Mouse (Mus musculus) midbrain, embryonic 16.5 days (tissue): ENCODE measurements around the gene Nol7. TPM values are rescaled to one million over a fixed set of nuclear protein-coding genes. Genes with fewer than 3 reads are reported as not detected.

Experiments used
- ATAC-seq: fragments of 200-750 bp; cut with Nextera tagmentation; 2 replicates; pipeline ENCODE4 v1.8.0; 2017; ENCODE audit warnings: moderate TSS enrichment
- H3K27ac ChIP-seq: fragments of 300-500 bp; sonication (generic); 2 replicates; pipeline ENCODE4 v1.5.1; 2014; ENCODE audit warnings: mild to moderate bottlenecking, low read length, mixed read lengths
- H3K27me3 ChIP-seq: fragments of 300-500 bp; sonication (generic); 2 replicates; pipeline ENCODE4 v1.6.1; 2014; ENCODE audit warnings: low read depth, low read length, mixed read lengths; ENCODE audit not compliant: control insufficient read depth, insufficient read depth
- H3K36me3 ChIP-seq: fragments of 300-500 bp; sonication (generic); 2 replicates; pipeline ENCODE4 v1.6.1; 2014; ENCODE audit warnings: mild to moderate bottlenecking, low read length, moderate library complexity, mixed read lengths; ENCODE audit not compliant: control insufficient read depth, insufficient read depth
- H3K4me1 ChIP-seq: fragments of 300-500 bp; sonication (generic); 2 replicates; pipeline ENCODE4 v1.6.1; 2014; ENCODE audit warnings: mild to moderate bottlenecking, low read length, mixed read lengths; ENCODE audit not compliant: control insufficient read depth, insufficient read depth
- H3K4me2 ChIP-seq: fragments of 300-500 bp; sonication (generic); 2 replicates; pipeline ENCODE4 v1.6.1; 2014; ENCODE audit warnings: mild to moderate bottlenecking, low read length, mixed read lengths
- H3K4me3 ChIP-seq: fragments of 300-500 bp; sonication (generic); 2 replicates; pipeline ENCODE4 v1.5.1; 2014; ENCODE audit warnings: low read depth, mild to moderate bottlenecking, low read length, moderate library complexity, mixed read lengths
- H3K9ac ChIP-seq: fragments of 300-500 bp; sonication (generic); 2 replicates; pipeline ENCODE4 v1.6.1; 2014; ENCODE audit warnings: low read depth, low read length, mixed read lengths
- H3K9me3 ChIP-seq: fragments of 300-500 bp; sonication (generic); replicated peaks from 2 replicates; pipeline ENCODE4 v1.6.1; 2014; ENCODE audit warnings: mild to moderate bottlenecking, low read length, mixed read lengths; ENCODE audit not compliant: control insufficient read depth, poor library complexity, severe bottlenecking
- WGBS: fragments of 180-500 bp; shearing (Covaris S2); extraction: QIAGEN DNeasy Blood & Tissue Kit; methylation state at CpG from one replicate; pipeline ENCODE4 v1.1.7; 2014; 5-methylcytosine and 5-hydroxymethylcytosine counted together
- polyA plus RNA-seq: library from polyadenylated mRNA; unstranded; fragments of >200 nt; fragmentation: Nextera tagmentation; extraction: Ambion mirVana; gene quantifications from 2 replicates; pipeline ENCODE4 v1.2.1, GENCODE M21; 2015

The Nol7 gene
- polyA plus RNA-seq, 1 experiment from 2014 or later: 161 TPM

DNA sequence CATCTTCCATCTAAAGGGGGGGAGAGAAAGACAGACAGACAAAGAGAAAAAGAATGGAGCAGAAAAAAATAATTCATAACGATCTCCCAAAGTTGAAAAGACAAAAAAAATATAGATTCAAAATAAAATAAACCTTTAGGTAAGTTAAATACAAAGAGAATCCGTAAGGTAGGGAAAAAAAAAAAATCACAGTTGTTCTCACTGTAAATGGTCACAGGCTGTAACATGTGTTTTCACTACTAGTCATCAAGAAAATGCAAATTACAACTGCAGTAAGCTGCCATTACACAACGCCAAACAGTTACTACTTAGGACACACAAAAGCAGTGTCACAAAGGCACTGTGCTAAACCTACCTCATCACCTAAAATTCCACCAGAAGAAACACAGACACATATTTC is 46.5 kb downstream of the Nol7 start:
- WGBS: 93% methylated on average over 3 of the region's 3 CpGs
- Histone ChIP-seq H3K9ac (no peak overlapping the region), H3K36me3 (no peaks in the 10 kb centered on the region), H3K9me3 (no peaks in the 10 kb centered on the region), H3K4me2 (no peak overlapping the region), H3K27ac (no peak overlapping the region), H3K4me1 (peaks cover 3% of the 10 kb centered on the region; the same call in 1 of the 2 replicates), H3K27me3 (no peaks in the 10 kb centered on the region), H3K4me3 (no peak overlapping the region)
- ATAC-seq: no peak

DNA sequence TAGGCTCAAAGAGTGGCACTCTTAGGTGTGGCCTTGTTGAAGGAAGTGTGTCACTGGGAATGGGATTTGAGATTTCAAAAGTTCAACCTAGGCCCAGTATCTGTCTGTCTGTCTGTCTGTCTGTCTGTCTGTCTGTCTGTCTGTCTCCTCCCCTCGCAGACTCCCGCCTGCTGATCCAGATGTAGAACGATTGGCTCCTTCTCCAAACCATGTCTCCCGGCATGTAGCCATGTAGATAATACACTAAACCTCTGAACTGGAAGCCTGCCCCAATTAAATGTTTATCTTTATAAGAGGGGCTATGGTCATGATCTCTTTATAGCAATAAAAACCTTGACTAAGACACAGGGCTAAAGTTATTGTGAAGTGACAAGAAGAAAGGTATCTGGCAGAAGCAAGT is 47.6 kb downstream of the Nol7 start:
- ATAC-seq: no peak
- Histone ChIP-seq H3K36me3 (no peaks in the 10 kb centered on the region), H3K27me3 (no peaks in the 10 kb centered on the region), H3K4me2 (no peak overlapping the region), H3K9ac (no peak overlapping the region), H3K4me1 (peaks cover 3% of the 10 kb centered on the region; the same call in 1 of the 2 replicates), H3K4me3 (no peak overlapping the region), H3K9me3 (no peaks in the 10 kb centered on the region), H3K27ac (no peak overlapping the region)
- 93% methylated on average over 4 of the region's 4 CpGs for WGBS

- WGBS: 60% methylated on average over 3 of the region's 3 CpGs
Observed at GRCm38 (mm10) chr13:43447721-43448120, 49.5 kb downstream of the Nol7 start.

DNA sequence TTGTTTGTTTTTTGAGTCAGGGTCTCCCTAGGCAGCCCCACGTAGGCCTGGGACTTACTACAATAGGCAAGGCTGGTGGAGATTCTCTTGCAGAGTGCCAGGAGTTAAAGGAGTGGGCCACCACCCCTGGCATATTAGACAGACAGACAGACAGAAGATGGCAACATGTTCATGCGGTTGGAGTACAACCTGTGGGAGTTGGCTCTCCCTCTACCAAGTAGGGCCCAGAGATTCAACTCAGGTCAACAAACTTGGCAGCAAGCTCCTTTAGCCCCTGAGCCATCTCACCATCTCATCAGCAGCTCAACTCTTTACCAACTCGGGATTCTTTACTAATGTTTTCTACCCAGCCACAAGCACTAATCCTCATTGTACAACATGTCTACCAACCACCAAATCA is 52.5 kb downstream of the Nol7 start:
- Histone ChIP-seq H3K36me3 (no peaks in the 10 kb centered on the region), H3K9me3 (no peaks in the 10 kb centered on the region), H3K4me1 (peaks cover 4% of the 10 kb centered on the region), H3K27ac (no peak overlapping the region), H3K27me3 (no peaks in the 10 kb centered on the region), H3K4me2 (no peak overlapping the region), H3K4me3 (no peak overlapping the region), H3K9ac (no peak overlapping the region)
- 80% methylated on average over 3 of the region's 3 CpGs for WGBS
- ATAC-seq: no peak

More at GRCm38 (mm10) chr13:43447721-43448120, 49.5 kb downstream of the Nol7 start:
- no peak overlapping the region for H3K9ac ChIP-seq
- H3K4me3 ChIP-seq: no peak overlapping the region
- H3K4me1 ChIP-seq: no peaks in the 10 kb centered on the region
- no peak for ATAC-seq
- no peak overlapping the region for H3K4me2 ChIP-seq
- no peaks in the 10 kb centered on the region for H3K9me3 ChIP-seq
- H3K27ac ChIP-seq: no peak overlapping the region
- H3K36me3 ChIP-seq: no peaks in the 10 kb centered on the region
- no peaks in the 10 kb centered on the region for H3K27me3 ChIP-seq

DNA sequence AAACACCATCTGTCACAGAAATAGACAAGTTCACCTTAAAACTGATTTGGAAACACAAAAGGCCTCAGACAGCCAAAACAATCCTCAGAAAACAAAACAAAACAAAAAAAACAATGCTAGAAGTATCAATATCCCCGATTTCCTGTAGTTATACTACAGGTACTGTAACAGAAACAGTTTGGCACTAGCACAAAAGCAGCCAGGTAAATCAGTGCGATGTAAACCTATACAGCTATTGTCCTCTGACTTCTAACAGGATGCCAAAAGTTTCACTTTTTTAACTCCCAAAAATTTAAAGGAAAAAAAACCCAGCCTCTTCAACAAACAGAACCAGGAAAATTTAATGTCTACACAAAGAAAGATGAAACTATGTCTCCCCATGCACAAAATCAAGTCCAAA is 54.0 kb downstream of the Nol7 start:
- no peaks in the 10 kb centered on the region for H3K27me3 ChIP-seq
- no peaks in the 10 kb centered on the region for H3K9me3 ChIP-seq

DNA sequence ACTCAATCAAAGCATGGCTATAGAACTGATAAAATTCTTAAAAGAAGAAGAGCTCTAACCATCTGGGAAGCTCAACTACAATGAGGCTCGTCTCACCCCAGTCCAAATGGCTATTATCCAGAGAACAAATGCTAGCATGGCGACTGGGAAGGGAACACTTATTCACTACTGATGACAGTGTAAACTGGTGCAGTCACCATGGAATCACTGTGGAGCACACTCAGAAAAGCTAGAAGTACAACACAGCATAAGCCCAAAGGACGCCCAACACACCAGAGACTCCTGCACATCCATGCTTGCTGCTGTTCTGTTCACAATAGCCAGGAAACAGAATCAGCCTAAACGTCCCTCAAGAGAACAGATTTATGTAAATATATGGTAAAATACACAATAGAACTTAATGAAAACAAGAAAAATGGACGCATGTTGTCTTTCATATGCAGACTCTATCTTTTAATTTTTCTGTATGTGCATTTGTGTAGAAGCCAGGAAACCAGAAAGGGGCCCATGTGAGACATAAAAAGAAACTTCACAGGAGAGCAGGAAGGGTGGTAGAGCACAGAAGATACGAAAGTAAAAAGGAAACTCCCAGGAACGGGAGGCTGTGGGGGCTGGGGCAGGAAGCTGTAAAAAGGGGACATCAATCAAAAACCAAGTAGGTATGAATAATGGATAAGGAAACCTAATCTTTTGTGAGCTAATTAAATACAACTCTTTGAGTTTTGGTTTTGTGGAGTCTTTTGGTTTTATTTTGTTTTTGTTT is 54.8 kb downstream of the Nol7 start:
- Histone ChIP-seq H3K4me3 (no peak overlapping the region), H3K9me3 (no peaks in the 10 kb centered on the region), H3K27me3 (no peaks in the 10 kb centered on the region), H3K4me1 (peaks cover 4% of the 10 kb centered on the region), H3K27ac (no peak overlapping the region), H3K36me3 (no peaks in the 10 kb centered on the region), H3K4me2 (no peak overlapping the region), H3K9ac (no peak overlapping the region)
- no peak for ATAC-seq
- WGBS: 28% methylated on average over 7 of the region's 7 CpGs

More for the DNA sequence above, 54.0 kb downstream of the Nol7 start:
- H3K4me2 ChIP-seq: no peak overlapping the region
- H3K9ac ChIP-seq: no peak overlapping the region
- H3K4me1 ChIP-seq: peaks cover 4% of the 10 kb centered on the region
- no peaks in the 10 kb centered on the region for H3K36me3 ChIP-seq
- no peak overlapping the region for H3K4me3 ChIP-seq
- no peak for ATAC-seq
- H3K27ac ChIP-seq: no peak overlapping the region
- 86% methylated on average over 2 of the region's 2 CpGs for WGBS

DNA sequence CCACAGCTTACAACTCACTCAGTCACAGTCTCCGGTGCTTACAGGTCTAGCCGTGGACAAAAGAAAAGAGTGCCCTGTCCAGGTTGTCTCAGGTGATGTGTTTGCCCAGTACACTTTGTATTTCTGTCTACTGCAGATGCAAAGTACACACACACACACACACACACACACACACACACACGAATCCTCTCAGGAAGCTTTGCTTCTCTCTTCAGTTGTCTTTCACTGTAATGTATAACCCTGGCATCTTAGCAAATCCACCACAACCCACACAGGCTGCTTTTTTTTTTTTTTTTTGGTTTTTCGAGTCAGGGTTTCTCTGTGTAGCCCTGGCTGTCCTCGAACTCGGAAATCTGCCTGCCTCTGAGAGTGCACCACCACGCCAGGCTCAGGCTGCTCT is 56.2 kb downstream of the Nol7 start:
- Histone ChIP-seq H3K27me3 (no peaks in the 10 kb centered on the region), H3K4me1 (peaks cover 4% of the 10 kb centered on the region), H3K4me2 (no peak overlapping the region), H3K9me3 (no peaks in the 10 kb centered on the region), H3K36me3 (no peaks in the 10 kb centered on the region), H3K9ac (no peak overlapping the region), H3K4me3 (no peak overlapping the region), H3K27ac (no peak overlapping the region)
- no peak for ATAC-seq
- WGBS: 90% methylated on average over 7 of the region's 7 CpGs

Other genes with a start within 250 kb of the Nol7 start
- 84.0 and 91.8 TPM in 2 replicates for gene Tbc1d7, start 226.9 kb upstream of the Nol7 start, polyA plus RNA-seq
- 2.2 and 2.6 TPM in 2 replicates for gene Gfod1, start 94.2 kb upstream of the Nol7 start, polyA plus RNA-seq
- gene Sirt5, start 32.9 kb upstream of the Nol7 start, polyA plus RNA-seq: 39.3 and 41.5 TPM in 2 replicates
- 10.7 and 12.5 TPM in 2 replicates for gene Ranbp9, start 82.9 kb downstream of the Nol7 start, polyA plus RNA-seq
- 5.6 and 6.2 TPM in 2 replicates for gene Mcur1, start 161.8 kb downstream of the Nol7 start, polyA plus RNA-seq
- 32.7 and 38.9 TPM in 2 replicates for gene Rnf182, start 217.3 kb downstream of the Nol7 start, polyA plus RNA-seq